ENCODE assay signal across 13 mouse cellular contexts in the genomic region with DNA sequence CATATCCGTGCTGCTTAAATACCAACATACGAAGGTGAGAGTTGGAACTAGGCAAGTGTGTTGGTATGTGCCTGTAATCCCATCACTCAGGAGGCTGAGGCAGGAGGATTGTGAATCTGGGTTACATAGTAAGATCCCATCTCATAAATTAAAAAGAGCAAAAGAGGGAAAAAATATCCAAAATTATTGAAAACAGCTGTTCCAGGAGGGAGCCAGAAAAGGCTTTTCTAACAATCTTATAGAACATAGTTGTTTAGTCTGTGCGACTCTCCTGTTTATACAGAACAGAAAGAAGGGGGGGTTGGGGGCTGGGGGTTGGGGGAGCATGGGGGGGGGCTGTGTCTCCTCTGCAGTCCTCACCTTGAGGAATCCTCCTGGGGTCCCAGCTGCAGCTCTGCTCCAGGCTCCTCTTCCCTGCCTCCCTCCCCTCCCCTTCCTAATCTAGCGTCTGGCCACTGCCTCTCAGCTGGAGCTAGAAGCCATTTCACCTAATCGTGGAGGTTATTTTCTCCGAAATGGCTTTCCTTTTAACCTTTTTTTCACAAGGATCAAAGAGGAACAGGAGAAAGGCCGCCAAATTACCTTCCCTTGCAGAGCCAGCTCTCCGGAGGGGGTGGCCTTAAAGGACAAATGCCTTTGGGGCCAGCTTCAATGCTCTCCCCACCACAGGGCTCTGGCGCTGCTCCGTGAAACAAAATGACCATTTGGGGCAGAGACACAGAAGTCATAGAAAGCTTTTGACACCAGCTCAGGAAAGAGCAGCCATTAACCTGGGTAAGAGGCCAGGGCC.
DNase-seq lines count a peak whose midpoint lies in the region; ATAC-seq and TF ChIP-seq lines count a peak whose summit lies in the region.
"Had no signal": no experiment of that assay in that cellular context is flagged by ENCODE, and none has a peak within 500 bp of the region (broad histone marks: within the 10 kb centered on the region; RNA-seq: fewer than 3 reads in every experiment).

No protein-coding gene starts in this region.

- no peak overlapping the region for H3K9ac ChIP-seq in hindbrain, embryonic 12.5 days
- no peak overlapping the region for H3K9ac ChIP-seq in hindbrain, postnatal 0 days (replicated peaks; ENCODE audit: low read length)
- no peak overlapping the region for H3K9ac ChIP-seq in embryonic facial prominence, embryonic 14.5 days (ENCODE audit: low read depth, low read length)
- no peak overlapping the region for H3K9ac ChIP-seq in limb, embryonic 15.5 days
- no peak overlapping the region for H3K9ac ChIP-seq in kidney, embryonic 14.5 days (ENCODE audit: low read depth, low read length)
- H3K9ac ChIP-seq: liver, postnatal 0 days; neural tube, embryonic 13.5 days had no signal

- DNase-seq in adrenal gland, adult 2 months = peak; percentile 23
- DNase-seq in adrenal gland, postnatal 4 days (ENCODE audit: low spot score in 2 of 2) = no peak
- no peak for DNase-seq in hindbrain, postnatal 0 days (ENCODE audit: low spot score)
- peak; percentile 72 for DNase-seq in embryonic facial prominence, embryonic 14.5 days (ENCODE audit: low spot score)
- DNase-seq in cerebellum, postnatal 14 days = no peak
- DNase-seq: cerebellum, postnatal 36 days; gastrocnemius, adult 2 months; liver, postnatal 0 days; retina, postnatal 1 day had no signal

- H3K4me1 ChIP-seq in hindbrain, embryonic 12.5 days = peaks cover 50% of the 10 kb centered on the region
- H3K4me1 ChIP-seq in hindbrain, postnatal 0 days (ENCODE audit: insufficient read depth, low read length) = no peaks in the 10 kb centered on the region; the same call in 1 of the 2 replicates
- peaks cover 9% of the 10 kb centered on the region for H3K4me1 ChIP-seq in embryonic facial prominence, embryonic 14.5 days (ENCODE audit: control insufficient read depth, insufficient read depth, low read length)
- H3K4me1 ChIP-seq in limb, embryonic 15.5 days = peaks cover 51% of the 10 kb centered on the region
- peaks cover 26% of the 10 kb centered on the region for H3K4me1 ChIP-seq in kidney, embryonic 14.5 days (ENCODE audit: control insufficient read depth, insufficient read depth, low read length)

- H3K4me3 ChIP-seq in hindbrain, embryonic 12.5 days = no peak overlapping the region
- H3K4me3 ChIP-seq in hindbrain, postnatal 0 days (ENCODE audit: low read length) = no peak overlapping the region
- no peak overlapping the region for H3K4me3 ChIP-seq in embryonic facial prominence, embryonic 14.5 days (ENCODE audit: low read depth, low read length)
- no peak overlapping the region for H3K4me3 ChIP-seq in limb, embryonic 15.5 days
- no peak overlapping the region for H3K4me3 ChIP-seq in kidney, embryonic 14.5 days (ENCODE audit: low read length)
- H3K4me3 ChIP-seq: gastrocnemius, adult 2 months; neural tube, embryonic 13.5 days had no signal

- WGBS in hindbrain, embryonic 12.5 days = 24% methylated on average over 10 of the region's 10 CpGs
- WGBS in hindbrain, postnatal 0 days = 35% methylated on average over 10 of the region's 10 CpGs
- 26% methylated on average over 10 of the region's 10 CpGs for WGBS in embryonic facial prominence, embryonic 14.5 days
- WGBS in limb, embryonic 15.5 days = 26% methylated on average over 10 of the region's 10 CpGs
- WGBS in kidney, embryonic 14.5 days = 31% methylated on average over 10 of the region's 10 CpGs

- peaks cover 15% of the 10 kb centered on the region for H3K27me3 ChIP-seq in hindbrain, embryonic 12.5 days
- H3K27me3 ChIP-seq in hindbrain, postnatal 0 days (ENCODE audit: insufficient read depth, low read length) = no peaks in the 10 kb centered on the region
- H3K27me3 ChIP-seq in embryonic facial prominence, embryonic 14.5 days (replicated peaks; ENCODE audit: control insufficient read depth, insufficient read depth, low read length) = no peaks in the 10 kb centered on the region
- no peaks in the 10 kb centered on the region; the same call in 1 of the 2 replicates for H3K27me3 ChIP-seq in limb, embryonic 15.5 days
- H3K27me3 ChIP-seq in kidney, embryonic 14.5 days (ENCODE audit: control insufficient read depth, insufficient read depth, low read length) = no peaks in the 10 kb centered on the region

- H3K9me3 ChIP-seq in hindbrain, embryonic 12.5 days (replicated peaks) = 0 out of 2 replicates have a peak, but pooled peaks cover 3% of the 10 kb centered on the region
- no peaks in the 10 kb centered on the region for H3K9me3 ChIP-seq in hindbrain, postnatal 0 days (ENCODE audit: low read length)
- no peaks in the 10 kb centered on the region for H3K9me3 ChIP-seq in embryonic facial prominence, embryonic 14.5 days (ENCODE audit: control insufficient read depth, low read length)
- H3K9me3 ChIP-seq in limb, embryonic 15.5 days = no peaks in the 10 kb centered on the region
- H3K9me3 ChIP-seq in kidney, embryonic 14.5 days (ENCODE audit: control insufficient read depth, low read length) = no peaks in the 10 kb centered on the region
- H3K9me3 ChIP-seq: neural tube, embryonic 13.5 days had no signal

- no peak overlapping the region for H3K4me2 ChIP-seq in hindbrain, embryonic 12.5 days (replicated peaks)
- no peak overlapping the region for H3K4me2 ChIP-seq in hindbrain, postnatal 0 days (ENCODE audit: low read depth, low read length)
- H3K4me2 ChIP-seq in embryonic facial prominence, embryonic 14.5 days (ENCODE audit: low read depth, low read length) = no peak overlapping the region
- H3K4me2 ChIP-seq in limb, embryonic 15.5 days = no peak overlapping the region
- no peak overlapping the region for H3K4me2 ChIP-seq in kidney, embryonic 14.5 days (replicated peaks; ENCODE audit: low read depth, low read length)
- H3K4me2 ChIP-seq: neural tube, embryonic 13.5 days had no signal

- ATAC-seq in hindbrain, embryonic 12.5 days (ENCODE audit: low FRiP score) = no peak
- no peak for ATAC-seq in hindbrain, postnatal 0 days
- ATAC-seq in embryonic facial prominence, embryonic 14.5 days (ENCODE audit: low read depth) = peak; percentile 46
- ATAC-seq in limb, embryonic 15.5 days (ENCODE audit: insufficient number of reproducible peaks, low FRiP score, low TSS enrichment, low read depth) = no peak
- ATAC-seq in kidney, embryonic 14.5 days (ENCODE audit: low FRiP score, low TSS enrichment) = no peak
- ATAC-seq: liver, postnatal 0 days had no signal

- H3K27ac ChIP-seq in hindbrain, embryonic 12.5 days = peak overlapping the region; percentile 41; the same call in 1 of the 2 replicates
- no peak overlapping the region for H3K27ac ChIP-seq in hindbrain, postnatal 0 days
- peak overlapping the region; percentile 68 for H3K27ac ChIP-seq in embryonic facial prominence, embryonic 14.5 days (replicated peaks; ENCODE audit: low read depth, low read length)
- peak overlapping the region; percentile 88 for H3K27ac ChIP-seq in limb, embryonic 15.5 days
- H3K27ac ChIP-seq in kidney, embryonic 14.5 days (ENCODE audit: low read depth, low read length) = no peak overlapping the region
- H3K27ac ChIP-seq: gastrocnemius, adult 2 months; neural tube, embryonic 13.5 days had no signal

- TF ChIP-seq CTCF in hindbrain, postnatal 0 days (IDR thresholded peaks at IDR 0.05; ENCODE audit: low read depth) = no peak

- no peaks in the 10 kb centered on the region for H3K36me3 ChIP-seq in hindbrain, embryonic 12.5 days
- no peaks in the 10 kb centered on the region for H3K36me3 ChIP-seq in hindbrain, postnatal 0 days (ENCODE audit: insufficient read depth, low read length)
- H3K36me3 ChIP-seq in embryonic facial prominence, embryonic 14.5 days (ENCODE audit: control insufficient read depth, insufficient read depth, low read length) = no peaks in the 10 kb centered on the region
- H3K36me3 ChIP-seq in limb, embryonic 15.5 days = no peaks in the 10 kb centered on the region
- H3K36me3 ChIP-seq in kidney, embryonic 14.5 days (ENCODE audit: control insufficient read depth, insufficient read depth, low read length) = no peaks in the 10 kb centered on the region
- H3K36me3 ChIP-seq: neural tube, embryonic 13.5 days had no signal

Comparison
In these comparisons a context has a peak if more than half of its experiments do, and no peak if none do; other contexts are left out.
1. DNase-seq: peak in adrenal gland, adult 2 months (single experiment) and embryonic facial prominence, embryonic 14.5 days (single experiment); none in adrenal gland, postnatal 4 days (0 of 2), hindbrain, postnatal 0 days (single experiment) and cerebellum, postnatal 14 days (0 of 2).
2. H3K27ac ChIP-seq: peak in hindbrain, embryonic 12.5 days (single experiment), embryonic facial prominence, embryonic 14.5 days (single experiment) and limb, embryonic 15.5 days (single experiment); none in hindbrain, postnatal 0 days (single experiment) and kidney, embryonic 14.5 days (single experiment).